Mouse (Mus musculus): Measurements from ENCODE around the gene Ltbr.

The Ltbr gene

DNA sequence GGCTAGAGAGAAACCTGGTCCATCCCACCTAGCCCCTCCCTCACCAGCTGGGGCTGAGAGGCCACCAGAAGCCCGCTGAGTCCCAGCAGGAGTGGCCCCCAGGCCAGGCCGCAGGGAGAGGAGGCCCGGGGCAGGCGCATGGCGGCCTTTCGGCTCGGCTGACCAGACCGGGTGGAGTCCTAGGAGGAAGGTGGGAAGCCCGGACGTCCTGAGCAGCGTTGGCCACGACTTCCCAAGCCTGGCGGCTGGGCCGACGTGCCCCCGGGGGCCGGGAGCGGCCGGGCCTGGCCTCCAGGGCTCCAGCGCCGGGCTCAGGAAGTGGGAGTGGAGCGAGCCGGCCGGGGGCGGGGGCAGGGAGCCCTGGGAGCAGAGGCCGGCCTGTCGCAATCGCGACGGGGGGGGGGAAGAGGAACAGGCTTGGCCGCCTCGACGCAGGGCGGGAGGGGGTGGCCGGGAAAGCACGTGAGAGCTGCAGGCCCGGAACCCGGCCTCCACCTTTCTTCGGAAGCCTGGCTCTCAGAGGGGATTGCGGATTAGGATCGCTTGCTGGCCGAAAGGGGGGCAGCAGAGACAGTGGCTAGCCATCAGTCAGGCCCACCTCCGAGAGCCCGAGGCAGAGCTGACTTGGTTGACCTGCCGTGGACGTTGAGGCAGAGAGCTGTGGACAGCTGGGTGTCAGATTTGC is at the start of gene Ltbr:
Gene Ltbr (minus strand): TSS at position 340 of the 685 bp plus-strand sequence.
- in situ Hi-C loops (cut with MseI, MboI), result no loop called here

DNA sequence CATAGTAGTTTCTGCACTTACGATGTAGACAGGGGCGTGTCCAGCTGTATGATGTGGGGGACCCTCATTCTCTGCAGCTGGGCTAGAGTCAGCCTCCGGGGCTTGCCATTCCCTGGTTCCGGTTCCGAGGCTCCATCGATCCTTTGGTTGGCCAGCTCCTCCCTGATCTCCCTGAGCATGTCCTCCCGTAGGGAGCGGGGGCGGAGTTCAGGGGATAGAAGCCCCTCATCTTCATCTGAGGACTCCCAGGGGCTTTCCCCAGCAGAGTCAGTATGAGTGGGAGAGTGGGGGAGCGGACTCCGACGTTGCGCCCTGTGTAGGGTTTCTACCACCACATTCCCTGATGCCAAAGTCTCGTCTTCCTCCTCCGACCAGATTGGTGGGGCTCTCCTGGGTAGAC is 49.3 kb upstream of the Ltbr start:
- in situ Hi-C loops (cut with MseI, MboI), result loop anchor here in 1 of 2 experiments (10.0 kb wide), 1 partner anchor 88 kb away; no protein-coding TSS in a partner anchor

- in situ Hi-C loops (cut with MseI, MboI), result loop anchor here in 1 of 2 experiments (10.0 kb wide), 1 partner anchor 87 kb away; no protein-coding TSS in a partner anchor
These were observed 48.0 kb upstream of the Ltbr start for GRCm38 (mm10) chr6:125361467-125362291.

DNA sequence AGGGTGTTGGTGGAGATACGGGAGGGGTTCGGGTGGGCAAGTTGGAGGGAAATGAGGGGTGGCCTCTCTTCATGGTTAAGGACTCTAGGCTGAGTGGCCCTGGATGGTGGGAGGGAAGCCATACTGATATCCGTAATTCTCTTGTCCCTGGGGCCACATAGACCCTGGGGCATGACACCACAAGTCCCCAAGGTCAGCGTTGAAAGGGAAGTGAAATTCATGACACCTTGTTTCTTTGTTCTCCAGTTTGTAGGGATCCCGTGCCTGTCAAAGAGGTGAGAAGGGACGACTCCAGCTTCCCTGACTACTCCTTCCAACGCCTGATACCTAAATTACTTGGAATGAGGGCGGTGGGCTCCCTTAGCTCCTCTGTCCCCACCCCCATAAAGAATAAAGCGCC is 47.2 kb upstream of the Ltbr start:
- in situ Hi-C loops (cut with MseI, MboI), result loop anchor here in 1 of 2 experiments (10.0 kb wide), 1 partner anchor 86 kb away; no protein-coding TSS in a partner anchor

- in situ Hi-C loops (cut with MseI, MboI), result loop anchor here in 1 of 2 experiments (10.0 kb wide), 1 partner anchor 85 kb away; no protein-coding TSS in a partner anchor
These were observed 46.3 kb upstream of the Ltbr start for GRCm38 (mm10) chr6:125359999-125360398.

- in situ Hi-C loops (cut with MseI, MboI), result no loop called here
These were observed 43.6 kb upstream of the Ltbr start for GRCm38 (mm10) chr6:125357334-125357733.

DNA sequence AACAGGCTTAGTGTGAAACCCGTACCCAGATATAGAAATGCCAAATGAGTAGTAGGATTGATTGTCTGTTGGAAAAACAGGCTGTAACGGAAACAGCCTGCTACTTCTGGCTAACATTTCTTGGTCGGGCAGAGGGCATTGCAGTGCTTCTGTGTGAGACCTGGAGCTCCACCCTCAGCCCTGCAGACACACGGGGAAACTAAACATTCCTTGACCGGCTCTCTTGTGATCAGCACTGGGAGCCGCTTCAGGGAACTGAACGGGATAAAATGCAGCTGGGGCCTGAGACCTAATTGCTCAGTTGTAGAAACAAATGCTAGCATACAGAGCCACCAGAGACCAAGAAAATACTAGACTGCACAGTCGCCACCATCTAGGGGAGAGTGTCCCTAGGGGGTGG is 42.6 kb upstream of the Ltbr start:
- in situ Hi-C loops (cut with MseI, MboI), result no loop called here

- in situ Hi-C loops (cut with MseI, MboI), result no loop called here
These were observed 41.6 kb upstream of the Ltbr start for GRCm38 (mm10) chr6:125355197-125355741.

GRCm38 (mm10) chr6:125354352-125355151 is 40.9 kb upstream of the Ltbr start:
- in situ Hi-C loops (cut with MseI, MboI), result no loop called here

DNA sequence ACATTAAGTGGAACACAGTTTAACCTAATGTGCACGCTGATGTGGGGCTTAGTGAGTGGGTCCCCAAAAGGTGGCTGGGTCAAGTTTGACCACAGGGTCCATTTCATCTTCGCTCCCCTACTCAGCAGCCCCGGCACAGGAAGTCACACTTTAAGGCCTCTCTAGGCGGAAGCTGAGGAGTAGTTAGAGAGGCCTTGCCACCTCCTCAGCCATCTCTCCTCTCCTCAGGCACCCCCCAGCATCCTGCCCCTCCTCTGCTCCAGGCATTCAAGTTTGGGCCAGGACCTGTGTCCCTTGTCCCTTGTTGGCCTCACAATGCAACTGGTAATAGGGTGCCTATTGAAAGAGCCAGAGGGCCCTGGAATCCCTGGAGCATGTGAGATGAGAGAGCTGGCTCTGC is 40.0 kb upstream of the Ltbr start:
- in situ Hi-C loops (cut with MseI, MboI), result no loop called here

GRCm38 (mm10) chr6:125353221-125353620 is 39.5 kb upstream of the Ltbr start:
- in situ Hi-C loops (cut with MseI, MboI), result no loop called here

DNA sequence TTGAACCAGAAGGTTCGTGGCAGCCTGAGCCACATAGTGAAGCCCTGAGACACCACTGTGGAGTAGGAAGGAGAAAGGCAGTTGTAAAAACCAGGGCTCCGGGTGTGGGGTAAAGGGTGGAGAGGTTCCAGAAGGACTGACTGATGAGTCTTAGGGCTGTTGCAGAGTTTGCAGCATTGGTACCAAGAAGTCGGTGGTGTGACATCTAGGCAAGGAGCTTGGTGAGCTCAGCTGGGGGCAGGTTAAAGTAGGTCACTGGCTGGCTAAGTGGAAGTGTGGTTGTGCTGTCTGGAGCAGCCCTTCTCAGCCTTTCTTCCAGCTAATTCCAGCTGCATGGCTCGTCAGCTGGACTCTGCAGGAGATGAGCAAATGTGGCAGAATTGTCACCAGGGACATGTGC is 39.1 kb upstream of the Ltbr start:
- in situ Hi-C loops (cut with MseI, MboI), result no loop called here

- in situ Hi-C loops (cut with MseI, MboI), result no loop called here
These were observed 38.3 kb upstream of the Ltbr start for GRCm38 (mm10) chr6:125352046-125352384.

- in situ Hi-C loops (cut with MseI, MboI), result no loop called here
These were observed 37.8 kb upstream of the Ltbr start for GRCm38 (mm10) chr6:125351368-125352045.

- in situ Hi-C loops (cut with MseI, MboI), result no loop called here
These were observed 37.3 kb upstream of the Ltbr start for GRCm38 (mm10) chr6:125350995-125351324.

DNA sequence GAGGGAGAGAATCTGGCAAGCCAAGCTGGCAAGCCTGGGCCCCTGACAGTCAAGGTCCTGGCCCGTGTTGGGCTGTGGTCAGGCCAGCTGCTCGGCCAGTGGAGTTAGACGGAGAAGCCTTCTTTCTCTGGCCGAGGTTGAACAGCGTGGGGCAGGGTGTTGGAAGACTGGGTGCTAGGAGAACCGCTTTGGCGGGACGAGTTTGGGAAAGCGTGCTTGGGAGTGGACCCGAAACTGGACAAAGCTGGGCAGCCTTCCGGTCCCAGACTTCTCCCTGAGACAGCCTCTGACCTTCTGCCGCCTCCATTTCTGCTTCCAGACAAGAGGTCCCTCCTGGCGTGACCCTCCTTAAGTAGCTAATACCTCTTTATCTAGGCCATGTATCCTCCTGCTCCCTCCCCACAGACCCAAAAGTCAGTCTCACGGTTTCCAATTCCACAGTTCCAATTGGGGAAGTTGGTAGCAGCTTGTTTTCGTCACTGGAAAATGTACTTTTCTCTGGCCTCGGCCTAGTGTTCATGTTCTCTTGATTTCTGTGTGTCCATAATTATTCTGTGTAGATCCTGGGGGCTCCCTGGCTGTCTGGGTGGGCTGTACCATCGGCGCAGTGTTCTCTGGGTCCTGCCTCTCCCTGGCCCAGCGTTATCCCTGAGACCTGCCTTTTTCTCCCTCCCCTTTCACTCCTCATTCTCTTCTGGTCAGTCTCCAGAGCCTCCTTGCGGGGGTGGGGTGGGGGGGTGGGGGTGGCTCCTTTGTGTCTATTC is 36.7 kb upstream of the Ltbr start:
- in situ Hi-C loops (cut with MseI, MboI), result no loop called here

DNA sequence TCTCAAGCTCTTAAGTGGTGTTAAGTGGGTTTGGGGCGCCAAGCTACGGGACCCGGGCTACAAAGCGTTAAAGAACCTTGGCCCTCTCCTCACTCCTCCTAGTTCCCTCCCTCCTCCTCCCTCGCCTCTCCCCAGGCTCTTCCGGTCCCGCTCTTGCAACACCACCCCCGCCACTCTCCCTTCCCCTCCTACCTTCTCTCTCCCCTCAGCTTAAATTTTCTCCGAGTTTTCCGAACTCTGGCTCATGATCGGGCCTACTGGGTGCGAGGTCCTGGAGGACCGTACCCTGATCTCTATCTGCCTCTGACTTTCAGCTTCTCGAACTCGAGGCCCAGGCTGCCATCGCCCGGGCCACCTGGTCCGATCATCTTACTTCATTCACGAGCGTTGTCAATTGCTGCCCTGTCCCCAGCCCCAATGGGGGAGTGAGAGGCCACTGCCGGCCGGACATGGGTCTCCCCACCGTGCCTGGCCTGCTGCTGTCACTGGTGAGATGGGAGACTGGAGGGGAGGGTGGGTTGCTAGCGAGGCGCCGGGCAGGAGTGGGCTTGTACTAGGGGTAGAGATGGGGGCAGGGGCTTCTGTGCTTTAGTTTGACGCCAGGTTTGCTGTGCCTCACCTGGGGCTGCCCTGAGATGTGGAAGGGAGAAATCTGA is 36.0 kb upstream of the Ltbr start:
- in situ Hi-C loops (cut with MseI, MboI), result no loop called here

DNA sequence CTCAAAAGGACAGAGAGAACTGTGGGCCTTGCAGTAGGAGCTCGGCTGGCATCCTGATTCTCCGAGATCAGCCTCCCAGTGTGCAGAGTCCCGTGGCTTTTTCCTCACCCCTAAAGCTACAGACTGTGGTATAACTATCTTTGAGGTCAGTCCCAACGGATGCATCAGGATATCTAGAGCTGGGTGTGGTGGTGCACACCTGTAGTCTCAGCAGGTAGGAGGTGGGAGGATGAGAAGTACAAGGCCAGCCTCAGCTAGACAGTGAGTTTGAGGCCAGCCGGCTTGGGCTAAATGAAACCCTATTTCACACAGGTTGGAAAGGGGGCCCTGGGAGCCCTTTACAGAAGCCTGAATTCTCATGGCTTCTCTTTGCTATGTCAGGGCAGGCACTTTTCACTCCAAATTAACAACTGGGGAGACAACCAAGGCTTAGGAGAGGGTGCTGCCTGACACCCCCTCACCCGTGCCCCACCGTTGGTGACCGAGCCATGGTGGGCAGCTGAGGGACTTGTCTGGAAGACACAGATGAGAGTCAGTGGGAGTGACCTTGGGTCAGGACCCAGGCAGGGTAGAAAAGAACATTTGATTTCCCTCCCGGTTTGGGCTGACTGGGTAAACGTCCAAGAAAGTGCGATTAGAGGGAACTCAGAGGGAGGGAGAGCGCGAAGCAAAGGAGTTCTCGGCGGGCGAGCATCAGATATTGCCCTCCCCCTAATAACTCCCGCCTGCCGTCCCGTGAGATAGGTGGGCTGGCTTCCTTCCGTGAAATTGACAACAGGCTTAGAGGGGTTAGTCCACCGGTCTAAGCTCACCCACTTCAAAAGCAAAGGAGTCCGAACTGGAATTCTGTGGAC is 35.3 kb upstream of the Ltbr start, which contains the start of gene Tnfrsf1a:
Gene Tnfrsf1a (plus strand): TSS at position 642 of the 854 bp plus-strand sequence.
- in situ Hi-C loops (cut with MseI, MboI), result no loop called here

DNA sequence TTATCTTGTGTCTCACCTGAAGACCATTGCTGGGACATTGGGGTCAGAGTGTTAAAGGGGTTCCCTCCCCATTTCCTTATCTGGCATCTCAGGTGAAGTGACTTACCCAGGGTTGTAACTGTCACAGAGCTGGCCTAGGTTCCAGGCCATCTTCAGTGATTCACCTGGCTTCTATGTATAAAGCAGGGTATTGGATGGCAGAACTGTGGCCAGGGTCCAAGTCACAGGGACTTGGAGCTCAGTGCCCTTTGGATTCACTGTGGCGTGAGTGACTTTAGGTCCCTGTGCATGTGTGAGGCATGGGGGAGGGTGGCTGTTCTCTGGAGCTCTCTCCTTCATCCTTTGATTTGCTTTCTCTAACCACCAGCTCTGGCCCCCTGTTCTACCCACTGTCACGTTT is 32.3 kb upstream of the Ltbr start:
- in situ Hi-C loops (cut with MseI, MboI), result no loop called here

All from mouse trophoblast stem cell (cell line).